Mouse (Mus musculus): ENCODE results near the gene Fbxo17.

Fbxo17 gene

GRCm38 (mm10) chr7:28717726-28718125 lies 1.1 kb downstream of the Fbxo17 start:
- no peak for DNase-seq (ENCODE audit: low spot score in 2 of 2)

GRCm38 (mm10) chr7:28719159-28719558 lies 2.6 kb downstream of the Fbxo17 start:
- no peak for DNase-seq (ENCODE audit: low spot score in 2 of 2)

- DNase-seq (ENCODE audit: low spot score in 2 of 2) = no peak
Measured at GRCm38 (mm10) chr7:28719650-28720049, 3.0 kb downstream of the Fbxo17 start.

- no peak for DNase-seq (ENCODE audit: low spot score in 2 of 2)
Measured at GRCm38 (mm10) chr7:28720753-28721537, 4.3 kb downstream of the Fbxo17 start.

- no peak for DNase-seq (ENCODE audit: low spot score in 2 of 2)
Measured at GRCm38 (mm10) chr7:28722079-28722478, 5.5 kb downstream of the Fbxo17 start.

- no peak for DNase-seq (ENCODE audit: low spot score in 2 of 2)
Measured at GRCm38 (mm10) chr7:28724613-28725012, 8.0 kb downstream of the Fbxo17 start.

- DNase-seq (ENCODE audit: low spot score in 2 of 2) = peak; percentile 58 to 90
Measured at GRCm38 (mm10) chr7:28726600-28726999, 10.0 kb downstream of the Fbxo17 start.

- no peak for DNase-seq (ENCODE audit: low spot score in 2 of 2)
Measured at GRCm38 (mm10) chr7:28727649-28728340, 11.2 kb downstream of the Fbxo17 start.

GRCm38 (mm10) chr7:28732341-28733142 lies 15.9 kb downstream of the Fbxo17 start:
- DNase-seq (ENCODE audit: low spot score in 2 of 2) = peak; percentile 73 to 75

- no peak for DNase-seq (ENCODE audit: low spot score in 2 of 2)
Measured at GRCm38 (mm10) chr7:28733211-28733610, 16.6 kb downstream of the Fbxo17 start.

GRCm38 (mm10) chr7:28735701-28736100 lies 19.1 kb downstream of the Fbxo17 start:
- DNase-seq (ENCODE audit: low spot score in 2 of 2) = no peak

- no peak for DNase-seq (ENCODE audit: low spot score in 2 of 2)
Measured at GRCm38 (mm10) chr7:28739829-28740228, 23.2 kb downstream of the Fbxo17 start.

- DNase-seq (ENCODE audit: low spot score in 2 of 2) = no peak
Measured at GRCm38 (mm10) chr7:28740949-28741348, 24.3 kb downstream of the Fbxo17 start.

- no peak for DNase-seq (ENCODE audit: low spot score in 2 of 2)
Measured at GRCm38 (mm10) chr7:28741368-28741708, 24.7 kb downstream of the Fbxo17 start.

GRCm38 (mm10) chr7:28741709-28742438 lies 25.3 kb downstream of the Fbxo17 start, which contains the start of the genes Mrps12 and Sars2:
TSS of gene Mrps12 (minus strand) at chr7:28741820.
TSS of gene Sars2 (plus strand) at chr7:28741992.
- peak; percentile 93 to 94 for DNase-seq (ENCODE audit: low spot score in 2 of 2)

GRCm38 (mm10) chr7:28749935-28750334 lies 33.3 kb downstream of the Fbxo17 start:
- DNase-seq (ENCODE audit: low spot score in 2 of 2) = no peak

GRCm38 (mm10) chr7:28756079-28756478 lies 39.5 kb downstream of the Fbxo17 start, which contains the start of gene Ccer2:
TSS of gene Ccer2 (plus strand) at chr7:28756174.
- DNase-seq (ENCODE audit: low spot score in 2 of 2) = no peak

- DNase-seq (ENCODE audit: low spot score in 2 of 2) = no peak
Measured at GRCm38 (mm10) chr7:28758623-28759022, 42.0 kb downstream of the Fbxo17 start.

- DNase-seq (ENCODE audit: low spot score in 2 of 2) = no peak
Measured at GRCm38 (mm10) chr7:28761907-28762306, 45.3 kb downstream of the Fbxo17 start.

- no peak for DNase-seq (ENCODE audit: low spot score in 2 of 2)
Measured at GRCm38 (mm10) chr7:28765211-28765610, 48.6 kb downstream of the Fbxo17 start.

GRCm38 (mm10) chr7:28766173-28766879 lies 49.7 kb downstream of the Fbxo17 start, which contains the start of gene Sirt2:
TSS of gene Sirt2 (plus strand) at chr7:28766735.
- DNase-seq (ENCODE audit: low spot score in 2 of 2) = peak; percentile 93 to 96
